Mouse (Mus musculus) heart, embryonic 14.5 days (tissue): Measurements from ENCODE around the gene Peak1. TPM values are rescaled to one million over a fixed set of nuclear protein-coding genes. Genes with fewer than 3 reads are reported as not detected.

Experiments used
- ATAC-seq: fragments of 200-750 bp; cut with Nextera tagmentation; 2 replicates; pipeline ENCODE4 v1.8.0; 2017; ENCODE audit warnings: low read depth, moderate TSS enrichment; ENCODE audit not compliant: insufficient number of reproducible peaks, insufficient read depth, low FRiP score
- H3K27ac ChIP-seq, 2 experiments: fragments of 200-500 bp in 1 of 2; fragments of 300-500 bp in 1 of 2; sonication (generic) in 1 of 2; replicated peaks in 1 of 2; 2 replicates each; pipeline ENCODE4 v1.5.1; 2012 to 2014; ENCODE audit warnings: low read depth in 2 of 2, low read length in 2 of 2, control low read depth in 1 of 2, mild to moderate bottlenecking in 1 of 2, mixed read lengths in 1 of 2; ENCODE audit not compliant: control insufficient read depth in 1 of 2, insufficient read depth in 1 of 2
- H3K27me3 ChIP-seq: fragments of 300-500 bp; sonication (generic); 2 replicates; pipeline ENCODE4 v1.6.1; 2014; ENCODE audit warnings: mild to moderate bottlenecking, low read length, control low read depth; ENCODE audit not compliant: control insufficient read depth, insufficient read depth
- H3K36me3 ChIP-seq: fragments of 300-500 bp; sonication (generic); 2 replicates; pipeline ENCODE4 v1.6.1; 2014; ENCODE audit warnings: mild to moderate bottlenecking, control low read depth, low read length, mixed read lengths; ENCODE audit not compliant: control insufficient read depth, insufficient read depth
- H3K4me1 ChIP-seq, 2 experiments: fragments of 200-500 bp in 1 of 2; fragments of 300-500 bp in 1 of 2; sonication (generic) in 1 of 2; 2 replicates each; pipeline ENCODE4 v1.6.1; 2012 to 2014; ENCODE audit warnings: low read length in 2 of 2, control low read depth in 1 of 2, mixed read lengths in 1 of 2; ENCODE audit not compliant: control insufficient read depth in 2 of 2, insufficient read depth in 2 of 2
- H3K4me2 ChIP-seq: fragments of 300-500 bp; sonication (generic); 2 replicates; pipeline ENCODE4 v1.6.1; 2014; ENCODE audit warnings: mild to moderate bottlenecking, low read length
- H3K4me3 ChIP-seq, 2 experiments: fragments of 200-500 bp in 1 of 2; fragments of 300-500 bp in 1 of 2; sonication (generic) in 1 of 2; 2 replicates each; pipeline ENCODE4 v1.5.1; 2012 to 2014; ENCODE audit warnings: low read length in 2 of 2, mild to moderate bottlenecking in 2 of 2, control low read depth in 1 of 2, low read depth in 1 of 2, moderate library complexity in 1 of 2; ENCODE audit not compliant: control insufficient read depth in 1 of 2, insufficient read depth in 1 of 2
- H3K9ac ChIP-seq: fragments of 300-500 bp; sonication (generic); 2 replicates; pipeline ENCODE4 v1.6.1; 2014; ENCODE audit warnings: mild to moderate bottlenecking, low read length
- H3K9me3 ChIP-seq: fragments of 300-500 bp; sonication (generic); 2 replicates; pipeline ENCODE4 v1.6.1; 2016; ENCODE audit warnings: low read length, control low read depth; ENCODE audit not compliant: control insufficient read depth
- WGBS: fragments of 180-500 bp; shearing (Covaris S2); extraction: QIAGEN DNeasy Blood & Tissue Kit; methylation state at CpG from one replicate; pipeline ENCODE4 v1.1.7; 2014; 5-methylcytosine and 5-hydroxymethylcytosine counted together
- polyA plus RNA-seq: library from polyadenylated mRNA; unstranded; fragments of >200 nt; fragmentation: Nextera tagmentation; extraction: Ambion mirVana; gene quantifications from 2 replicates; pipeline ENCODE4 v1.2.1, GENCODE M21; 2014

The Peak1 gene
- polyA plus RNA-seq, 1 experiment from 2014 or later = 22.4 TPM

DNA sequence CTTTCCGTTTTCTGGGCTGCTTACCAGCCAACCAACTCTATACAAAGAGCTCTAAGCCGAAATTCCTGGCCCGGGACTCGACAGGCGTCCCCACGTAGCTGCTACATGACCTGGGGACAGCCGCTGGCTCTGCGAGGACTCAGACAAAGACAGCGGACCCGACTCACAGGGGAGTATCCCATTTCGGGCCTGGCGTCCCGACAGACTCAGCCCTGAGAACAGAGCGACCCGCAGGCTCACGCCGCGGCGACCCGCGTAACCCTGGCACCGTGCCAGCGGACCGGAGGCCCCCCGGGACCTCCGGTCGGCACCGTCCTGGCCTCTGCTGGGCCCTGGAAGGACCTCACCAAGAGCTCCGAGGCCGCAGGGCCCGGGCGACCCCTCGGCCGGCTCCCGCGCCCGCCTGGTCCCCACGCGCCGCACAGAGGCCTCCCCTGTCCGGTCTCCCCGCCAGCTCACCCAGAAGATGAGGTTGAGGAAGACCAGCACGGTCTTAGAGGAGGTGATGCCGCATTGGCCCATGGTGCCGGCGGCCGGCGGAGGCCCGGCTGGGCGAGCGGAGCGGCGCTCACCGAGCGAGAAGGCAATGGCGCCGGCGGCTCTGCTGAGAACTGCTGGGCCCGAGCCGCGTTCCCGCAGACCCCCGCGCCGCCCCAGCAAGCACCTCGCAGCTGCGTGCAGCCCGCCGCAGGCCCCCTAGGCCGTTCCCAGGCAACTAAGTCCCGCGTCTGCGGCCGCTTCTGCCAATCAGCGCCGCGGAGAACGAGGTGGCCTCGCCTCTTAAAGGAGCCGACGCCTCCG, 257.3 kb downstream of the Peak1 start:
- Histone ChIP-seq H3K9ac (peak overlapping the region; percentile 98), H3K4me2 (peak overlapping the region; percentile 76), H3K36me3 (no peaks in the 10 kb centered on the region), H3K27me3 (no peaks in the 10 kb centered on the region), H3K4me3 (peak overlapping the region; percentile 91 to 95), H3K27ac (peak overlapping the region; percentile 89 to 95), H3K9me3 (no peaks in the 10 kb centered on the region), H3K4me1 (peaks cover 3 to 41% of the 10 kb centered on the region in 2 experiments)
- under 1% methylated on average over 81 of the region's 82 CpGs for WGBS
- ATAC-seq = peak; percentile 91

DNA sequence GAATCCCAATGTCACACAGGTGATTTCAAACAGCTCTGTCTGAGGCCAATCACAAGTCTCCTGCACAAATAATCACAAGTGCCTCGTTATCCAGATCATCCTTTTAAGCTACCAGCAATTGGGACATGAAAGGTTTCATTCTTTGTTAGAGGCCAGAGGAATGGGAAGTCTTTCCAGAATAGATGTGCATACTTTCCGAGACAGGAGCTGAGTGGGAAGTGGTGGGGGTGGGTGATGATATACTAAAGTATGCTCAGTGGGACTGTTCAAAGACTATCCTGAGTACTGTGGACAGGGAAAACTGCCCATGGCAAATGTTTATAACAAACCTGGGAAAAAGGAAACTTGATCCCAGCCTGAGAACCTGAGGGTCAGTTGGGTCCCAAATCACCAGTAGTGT, 258.4 kb downstream of the Peak1 start:
- Histone ChIP-seq H3K27ac (peak overlapping the region in 1 of 2 experiments; percentile 95; a peak in 3 of 4 replicates), H3K36me3 (no peaks in the 10 kb centered on the region), H3K9ac (peak overlapping the region; percentile 98), H3K4me3 (peak overlapping the region; percentile 17 to 95; a peak in 3 of 4 replicates), H3K4me2 (peak overlapping the region; percentile 76), H3K27me3 (no peaks in the 10 kb centered on the region), H3K9me3 (no peaks in the 10 kb centered on the region), H3K4me1 (peaks cover 3 to 48% of the 10 kb centered on the region in 2 experiments)
- ATAC-seq = no peak
- 5% methylated on average over 2 of the region's 2 CpGs for WGBS

DNA sequence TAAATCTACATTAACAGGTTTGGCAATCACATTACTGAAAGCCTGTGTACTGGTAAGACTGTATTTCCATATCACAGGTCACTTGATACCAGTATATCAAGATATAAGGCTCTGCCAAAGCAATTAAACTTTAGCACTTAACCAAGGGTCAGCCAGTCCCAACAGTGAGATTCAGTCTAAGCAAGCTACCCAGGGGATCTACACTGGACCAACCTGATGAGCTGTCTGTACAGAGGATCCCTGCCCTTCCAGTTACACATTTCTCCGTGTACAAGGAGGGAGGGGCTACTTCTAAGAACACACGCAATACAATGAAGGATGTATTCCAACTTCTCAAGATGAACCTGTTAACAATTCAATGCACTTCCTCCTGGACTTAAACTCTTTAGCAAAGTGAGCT, 259.8 kb downstream of the Peak1 start:
- Histone ChIP-seq H3K27ac (no peak overlapping the region), H3K36me3 (no peaks in the 10 kb centered on the region), H3K9ac (no peak overlapping the region), H3K4me2 (no peak overlapping the region), H3K4me3 (no peak overlapping the region), H3K4me1 (peaks cover 3 to 55% of the 10 kb centered on the region in 2 experiments), H3K27me3 (no peaks in the 10 kb centered on the region), H3K9me3 (no peaks in the 10 kb centered on the region)
- 57% methylated on average over 2 of the region's 2 CpGs for WGBS
- no peak for ATAC-seq

DNA sequence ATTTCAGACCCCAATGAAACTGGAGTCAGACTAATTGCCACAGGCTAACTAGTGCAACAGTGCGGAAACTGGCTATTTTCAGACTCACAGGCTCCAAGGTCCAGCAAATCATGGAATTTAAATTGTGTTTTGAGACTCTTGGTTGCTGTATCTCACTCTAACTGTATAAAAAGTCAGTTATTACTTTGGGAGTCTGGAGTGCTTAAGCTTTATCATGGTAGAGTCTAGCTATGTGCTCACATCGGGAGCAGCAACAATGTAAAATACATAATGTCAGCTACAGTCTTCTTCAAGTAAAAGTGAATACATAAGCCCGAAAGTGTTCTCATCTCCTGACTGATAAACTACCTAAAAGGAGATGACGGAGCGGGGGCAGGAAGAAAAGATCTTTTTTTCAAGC, 263.3 kb downstream of the Peak1 start:
- 84% methylated on average over 5 of the region's 5 CpGs for WGBS
- no peak overlapping the region for H3K4me2 ChIP-seq
- ATAC-seq = no peak
- no peak overlapping the region for H3K27ac ChIP-seq
- H3K9ac ChIP-seq = no peak overlapping the region
- H3K27me3 ChIP-seq = no peaks in the 10 kb centered on the region
- no peak overlapping the region for H3K4me3 ChIP-seq
- no peaks in the 10 kb centered on the region for H3K9me3 ChIP-seq
- H3K4me1 ChIP-seq = peaks cover 4 to 52% of the 10 kb centered on the region in 2 experiments
- peaks cover 5% of the 10 kb centered on the region for H3K36me3 ChIP-seq

DNA sequence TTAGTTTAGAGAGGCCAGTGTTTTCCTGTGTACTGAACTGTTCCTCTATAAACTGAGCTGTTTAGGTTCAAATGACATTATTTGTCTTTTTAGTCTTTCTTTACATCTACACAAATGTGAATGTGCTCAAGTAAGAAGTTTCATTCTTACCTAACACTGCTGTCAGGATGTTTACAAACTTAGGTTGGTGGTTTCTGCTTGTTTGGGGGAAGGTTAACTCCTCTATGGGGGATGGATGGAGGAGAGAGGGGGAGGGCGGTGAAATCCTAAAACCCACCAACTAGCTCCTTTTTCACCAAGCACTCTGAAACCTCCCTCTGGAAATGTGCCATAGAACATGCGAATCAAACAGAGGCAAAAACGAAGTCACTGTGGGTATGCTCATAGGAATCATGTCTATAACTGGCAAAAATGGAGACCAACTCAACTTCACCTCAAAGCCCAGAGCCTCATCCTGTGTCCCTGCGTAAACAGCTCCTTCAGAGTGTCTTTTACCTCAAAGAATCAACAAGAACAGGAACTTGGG, 265.3 kb downstream of the Peak1 start:
- H3K36me3 ChIP-seq = peaks cover 5% of the 10 kb centered on the region
- peak overlapping the region; percentile 41 for H3K9ac ChIP-seq
- H3K27me3 ChIP-seq = no peaks in the 10 kb centered on the region
- H3K4me3 ChIP-seq = no peak overlapping the region
- H3K9me3 ChIP-seq = no peaks in the 10 kb centered on the region
- ATAC-seq = no peak
- WGBS = 68% methylated on average over 4 of the region's 4 CpGs
- peak overlapping the region; percentile 68 to 87 for H3K27ac ChIP-seq
- H3K4me1 ChIP-seq = peaks cover 10 to 42% of the 10 kb centered on the region in 2 experiments
- H3K4me2 ChIP-seq = peak overlapping the region; percentile 21

DNA sequence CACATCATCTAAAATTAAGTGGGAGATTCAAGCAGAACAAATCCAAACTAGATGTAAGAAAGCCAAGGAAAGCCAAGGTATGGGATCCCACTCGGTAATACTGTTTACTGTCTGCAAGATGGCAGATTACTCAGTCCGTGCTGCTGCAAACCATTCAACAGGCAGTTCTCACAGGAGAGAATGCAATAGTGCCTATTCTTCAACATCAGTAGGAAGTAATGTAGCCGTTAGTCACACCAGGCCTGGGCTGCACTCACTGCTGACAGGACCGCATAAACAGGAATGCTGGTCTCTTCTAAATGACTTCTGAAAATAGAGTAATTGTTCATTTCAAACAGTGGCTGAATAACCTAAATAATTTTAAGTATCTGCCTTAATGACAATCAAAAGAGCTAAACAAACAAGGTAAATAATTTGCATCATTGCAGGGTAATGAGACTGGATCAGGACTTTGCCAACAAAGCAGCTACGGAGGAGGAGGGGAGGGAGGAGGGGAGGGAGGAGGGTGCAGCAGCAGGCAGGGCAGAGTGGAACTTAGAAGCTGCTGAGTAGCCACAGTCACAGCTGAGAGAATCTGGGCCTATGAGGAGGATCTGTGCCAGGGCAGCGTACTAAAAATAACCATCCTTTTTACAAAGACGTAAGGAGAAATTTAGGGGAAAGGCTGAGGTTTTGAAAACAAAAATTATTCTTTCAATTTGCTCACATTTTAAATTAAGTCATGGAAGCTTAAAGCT, 266.0 kb downstream of the Peak1 start:
- ATAC-seq = peak; percentile 72; the same call in 1 of the 2 replicates
- WGBS = 29% methylated on average over 7 of the region's 7 CpGs
- H3K4me2 ChIP-seq = peak overlapping the region; percentile 21

More for the DNA sequence above, 266.0 kb downstream of the Peak1 start:
- H3K36me3 ChIP-seq = peaks cover 10% of the 10 kb centered on the region
- peak overlapping the region; percentile 54 to 87 for H3K27ac ChIP-seq
- H3K9me3 ChIP-seq = no peaks in the 10 kb centered on the region
- H3K9ac ChIP-seq = peak overlapping the region; percentile 41
- no peaks in the 10 kb centered on the region for H3K27me3 ChIP-seq
- no peak overlapping the region for H3K4me3 ChIP-seq
- peaks cover 10 to 39% of the 10 kb centered on the region in 2 experiments for H3K4me1 ChIP-seq
